In the genomic region with DNA sequence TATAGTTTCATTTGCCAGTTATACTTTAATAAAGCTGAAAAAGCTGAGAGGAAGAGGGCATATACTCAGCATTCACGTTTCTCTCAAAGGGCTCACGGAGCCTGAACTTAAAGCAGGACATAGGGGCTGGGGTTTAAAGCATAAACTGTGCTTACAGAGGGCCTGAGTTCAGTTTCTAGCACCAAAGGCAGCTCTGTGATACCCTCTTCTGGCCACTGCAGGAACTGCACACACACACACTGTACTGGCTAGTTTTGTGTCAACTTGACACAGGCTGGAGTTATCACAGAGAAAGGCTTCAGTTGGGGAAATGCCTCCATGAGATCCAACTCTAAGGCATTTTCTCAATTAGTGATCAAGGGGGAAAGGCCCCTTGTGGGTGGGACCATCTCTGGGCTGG, we compare ENCODE assay signal across 8 mouse cellular contexts.
DNase-seq lines count a peak whose midpoint lies in the region; ATAC-seq and TF ChIP-seq lines count a peak whose summit lies in the region.
"Not testable (repeated sequence)": the region's sequence is repeated elsewhere in the genome, so short reads cannot be mapped to it uniquely, and the experiment has no call there.

No protein-coding gene starts in this region.

- 86% methylated on average over 2 of the region's 2 CpGs for WGBS in heart, adult 2 months
- WGBS in kidney, postnatal 0 days, result 92% methylated on average over 2 of the region's 2 CpGs
- 87% methylated on average over 2 of the region's 2 CpGs for WGBS in liver, adult 2 months

- ATAC-seq in kidney, postnatal 0 days (replicated peaks; ENCODE audit: low FRiP score, low read depth), result not testable (repeated sequence)

- not testable (repeated sequence) for H3K4me1 ChIP-seq in MEL (ENCODE audit: control insufficient read depth in 1 of 2, insufficient read depth in 2 of 2, low read length in 2 of 2); heart, adult 2 months (ENCODE audit: control insufficient read depth, insufficient read depth, low read length); kidney, postnatal 0 days (replicated peaks; ENCODE audit: insufficient read depth, low read length); liver, adult 2 months (ENCODE audit: control insufficient read depth, insufficient read depth, low read length)

- H3K9ac ChIP-seq in MEL (ENCODE audit: control insufficient read depth, low read depth, low read length, poor library complexity, severe bottlenecking); heart, adult 2 months (ENCODE audit: low read depth, low read length); kidney, postnatal 0 days (ENCODE audit: low read depth, low read length); liver, adult 2 months (ENCODE audit: low read depth, low read length): not testable (repeated sequence)

- H3K27me3 ChIP-seq in MEL (ENCODE audit: control insufficient read depth in 1 of 2, insufficient read depth in 2 of 2, low read length in 2 of 2); heart, adult 2 months (ENCODE audit: control insufficient read depth, insufficient read depth, low read length); kidney, postnatal 0 days (ENCODE audit: insufficient read depth, low read length); liver, adult 2 months (ENCODE audit: control insufficient read depth, insufficient read depth, low read length): not testable (repeated sequence)

- not testable (repeated sequence) for TF ChIP-seq POLR2A in MEL (IDR thresholded peaks at IDR 0.05; ENCODE audit: control insufficient read depth in 1 of 2, insufficient read depth in 1 of 2, low read depth in 1 of 2, low read length in 2 of 2, poor library complexity in 1 of 2); brain, embryonic 14.5 days (IDR thresholded peaks at IDR 0.05; ENCODE audit: borderline replicate concordance, extremely low read depth, insufficient read depth, insufficient read length, poor library complexity, severe bottlenecking); heart, adult 2 months (IDR thresholded peaks at IDR 0.05; ENCODE audit: insufficient read depth, low read depth, low read length); liver, adult 2 months (IDR thresholded peaks at IDR 0.05; ENCODE audit: extremely low read depth, insufficient read depth, low read length)

- TF ChIP-seq EP300 in MEL (IDR thresholded peaks at IDR 0.05; ENCODE audit: low read depth in 1 of 2, low read length in 2 of 2); heart, adult 2 months (IDR thresholded peaks at IDR 0.05; ENCODE audit: insufficient read depth, low read depth, low read length): not testable (repeated sequence)

- H3K4me3 ChIP-seq in MEL (ENCODE audit: control insufficient read depth in 1 of 2, insufficient read depth in 1 of 2, low read depth in 2 of 2, low read length in 2 of 2); heart, adult 2 months; kidney, postnatal 0 days (replicated peaks; ENCODE audit: low read depth, low read length); liver, adult 2 months (ENCODE audit: insufficient read depth, low read depth, low read length): not testable (repeated sequence)

- TF ChIP-seq CTCF in MEL (IDR thresholded peaks at IDR 0.05 in 2 of 3, conservative IDR thresholded peaks at IDR 0.05 in 1 of 3; ENCODE audit: control insufficient read depth in 1 of 3, insufficient read depth in 1 of 3, low read depth in 2 of 3, low read length in 3 of 3, poor library complexity in 1 of 3, severe bottlenecking in 1 of 3), result peak; percentile 39 to 42 (median 39)
- TF ChIP-seq CTCF in brain, embryonic 14.5 days (IDR thresholded peaks at IDR 0.05; ENCODE audit: borderline replicate concordance, extremely low read depth, insufficient read depth, insufficient read length), result peak; percentile 32; the same call in 1 of the 2 replicates
- peak; percentile 62 for TF ChIP-seq CTCF in heart, adult 2 months (IDR thresholded peaks at IDR 0.05)
- TF ChIP-seq CTCF in kidney, postnatal 0 days (IDR thresholded peaks at IDR 0.05; ENCODE audit: low read depth), result peak; percentile 21; the same call in 1 of the 2 replicates
- peak; percentile 23; the same call in 1 of the 2 replicates for TF ChIP-seq CTCF in liver, adult 2 months (IDR thresholded peaks at IDR 0.05; ENCODE audit: low read depth, low read length)

- H3K79me2 ChIP-seq in MEL (ENCODE audit: control insufficient read depth, insufficient read depth, low read length, poor library complexity); heart, adult 2 months (replicated peaks; ENCODE audit: control insufficient read depth, insufficient read depth, low read length); liver, adult 2 months (ENCODE audit: control insufficient read depth, insufficient read depth, low read length): not testable (repeated sequence)

- not testable (repeated sequence) for H3K36me3 ChIP-seq in MEL (ENCODE audit: control insufficient read depth in 1 of 2, insufficient read depth in 2 of 2, low read length in 2 of 2); heart, adult 2 months (ENCODE audit: control insufficient read depth, insufficient read depth, low read length); kidney, postnatal 0 days (ENCODE audit: insufficient read depth, low read length); liver, adult 2 months (ENCODE audit: control insufficient read depth, insufficient read depth, low read length)

- DNase-seq in 416B (ENCODE audit: low read depth) (peak; percentile 13), MEL (ENCODE audit: low read depth, low spot score) (peak; percentile 18)
- DNase-seq in brain, embryonic 14.5 days (ENCODE audit: low read depth); kidney, postnatal 0 days (ENCODE audit: low spot score); liver, adult 2 months (ENCODE audit: extremely low read depth, low read depth, low spot score): not testable (repeated sequence)
- peak in 1 of 2 experiments; percentile 30 for DNase-seq in heart, adult 2 months
- DNase-seq in mesoderm, embryonic 11.5 days (ENCODE audit: low read depth, low spot score), result peak; percentile 10
- DNase-seq in thymus, postnatal 0 days (ENCODE audit: low spot score), result peak; percentile 6

- intact Hi-C loops in heart, adult 2 months (cut with DNase I), result not testable (repeated sequence)

- not testable (repeated sequence) for H3K4me2 ChIP-seq in kidney, postnatal 0 days (ENCODE audit: low read length)

- H3K27ac ChIP-seq in MEL (ENCODE audit: control insufficient read depth, low read depth, low read length); heart, adult 2 months; kidney, postnatal 0 days; liver, adult 2 months (replicated peaks; ENCODE audit: insufficient read depth, low read depth, low read length): not testable (repeated sequence)

- peak; percentile 35 for TF ChIP-seq RAD21 in MEL (IDR thresholded peaks at IDR 0.05; ENCODE audit: low read depth, low read length)

- H3K9me3 ChIP-seq in MEL (replicated peaks; ENCODE audit: insufficient read depth, low read length); kidney, postnatal 0 days (replicated peaks; ENCODE audit: low read length): not testable (repeated sequence)

TF ChIP-seq in MEL, 35 proteins besides CTCF, POLR2A, EP300 and RAD21:
- peak; percentile 33; the same call in 1 of the 2 replicates for TF ChIP-seq SMC3 (IDR thresholded peaks at IDR 0.05; ENCODE audit: low read depth, low read length)
TF ChIP-seq in MEL: peak in this region for 1; not testable (repeated sequence) for 34.
